Mouse (Mus musculus): ENCODE results near the gene Rbx1.
"Not testable (repeated sequence)": the region's sequence is repeated elsewhere in the genome, so short reads cannot be mapped to it uniquely, and the experiment has no call there.

Rbx1 gene

DNA sequence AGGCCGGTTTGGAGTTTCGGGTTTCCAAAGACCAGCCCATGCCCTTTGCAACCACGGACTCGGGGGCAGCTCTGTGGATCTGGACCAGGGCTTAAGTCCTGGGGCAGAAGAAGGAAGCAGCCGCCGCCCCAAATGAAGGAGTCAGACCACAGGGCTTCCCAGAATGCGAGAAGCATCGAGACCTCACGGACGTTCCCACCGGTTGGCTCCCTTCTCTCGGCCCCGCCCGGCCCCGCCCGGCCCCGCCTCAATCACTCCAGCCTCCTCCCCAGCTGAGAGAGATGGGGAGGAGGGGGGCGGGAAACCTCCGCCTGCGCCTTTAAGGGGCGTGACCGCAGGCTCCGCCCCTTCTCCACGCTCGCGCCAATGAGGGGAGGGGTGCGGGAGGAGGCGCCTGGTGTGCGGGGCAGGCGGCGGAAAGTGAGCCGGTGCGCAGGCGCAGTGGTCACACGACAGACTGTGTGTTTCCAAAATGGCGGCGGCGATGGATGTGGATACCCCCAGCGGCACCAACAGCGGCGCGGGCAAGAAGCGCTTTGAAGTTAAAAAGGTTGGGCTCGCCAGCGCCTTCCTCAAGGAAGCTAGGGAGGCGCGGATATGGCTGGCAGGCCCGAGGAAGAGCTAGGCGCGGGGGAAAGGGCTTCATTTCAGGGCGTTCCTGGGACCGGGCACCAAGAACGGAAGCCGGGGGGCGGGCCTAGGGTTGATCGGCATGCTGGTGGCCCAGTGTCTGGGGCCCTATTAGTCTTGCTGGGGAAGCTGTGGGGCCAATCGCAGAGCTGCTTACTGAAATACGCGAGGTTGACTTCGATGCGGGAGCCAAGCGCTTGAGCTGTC lies at the start of gene Rbx1:
Gene Rbx1 (plus strand): TSS at position 396 of the 837 bp plus-strand sequence.
- peak; percentile 99 for DNase-seq

GRCm38 (mm10) chr15:81416763-81417310 lies 49.3 kb upstream of the Rbx1 start:
- peak; percentile 53 to 63 for DNase-seq

DNA sequence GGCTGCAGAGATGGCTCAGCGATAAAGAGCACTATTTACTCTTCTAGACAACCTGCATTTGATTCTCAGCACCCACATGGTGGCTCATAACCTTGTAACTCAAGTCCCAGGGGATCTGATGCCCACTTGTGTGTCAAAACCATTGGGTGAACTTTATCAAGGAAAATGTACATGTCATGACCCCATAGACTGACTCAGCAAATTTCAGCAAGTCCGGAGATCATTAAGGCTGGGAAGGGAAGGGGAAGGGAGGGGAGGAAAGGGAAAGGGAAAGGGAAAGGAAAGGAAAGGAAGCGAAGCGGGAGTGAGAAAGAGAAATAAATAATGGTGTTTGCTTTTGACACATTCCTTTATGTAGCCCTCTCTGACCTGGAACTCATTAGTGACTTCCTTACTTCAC lies 48.0 kb upstream of the Rbx1 start:
- no peak for DNase-seq

DNA sequence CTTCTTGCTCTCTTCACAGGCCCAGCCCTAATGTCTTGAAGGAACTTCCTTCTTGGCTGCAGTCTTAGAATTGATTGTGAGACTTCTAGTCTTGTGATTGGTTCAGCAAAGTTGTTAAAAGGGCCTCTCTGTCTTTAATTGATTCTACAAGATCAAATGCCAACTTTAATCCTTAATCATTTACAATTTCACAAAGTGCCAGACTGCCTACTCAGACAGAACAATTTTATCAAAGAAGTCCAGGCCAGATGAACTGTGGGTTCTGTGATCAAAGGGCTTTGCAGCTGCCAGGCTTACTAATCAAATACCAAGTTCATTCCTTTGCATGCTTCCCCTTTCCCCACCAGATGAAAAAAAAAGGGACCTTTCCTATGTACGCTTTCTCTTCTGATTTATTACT lies 44.6 kb upstream of the Rbx1 start:
- no peak for DNase-seq

- DNase-seq: no peak
Measured at GRCm38 (mm10) chr15:81422156-81422681, 43.9 kb upstream of the Rbx1 start.

GRCm38 (mm10) chr15:81425311-81425710 lies 40.8 kb upstream of the Rbx1 start:
- no peak for DNase-seq

DNA sequence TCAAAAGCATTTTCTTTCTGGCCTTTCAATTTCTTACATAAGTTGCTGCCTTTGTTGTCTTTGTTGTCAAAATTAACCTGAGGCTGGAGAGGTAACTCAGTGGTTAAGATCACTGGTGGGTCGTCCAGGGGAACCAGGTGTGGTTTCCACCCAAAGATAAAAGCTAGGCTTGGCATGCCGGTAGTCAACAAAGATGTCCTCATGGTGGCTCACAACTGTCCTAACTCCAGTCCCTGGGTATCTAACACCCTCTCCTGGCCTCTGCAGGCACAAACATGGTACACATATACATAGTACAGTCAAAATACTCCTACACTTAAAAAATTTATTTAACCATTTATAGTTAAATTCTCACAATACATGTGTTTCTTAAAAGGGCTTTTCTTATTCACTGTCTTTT lies 38.1 kb upstream of the Rbx1 start:
- DNase-seq: no peak

DNA sequence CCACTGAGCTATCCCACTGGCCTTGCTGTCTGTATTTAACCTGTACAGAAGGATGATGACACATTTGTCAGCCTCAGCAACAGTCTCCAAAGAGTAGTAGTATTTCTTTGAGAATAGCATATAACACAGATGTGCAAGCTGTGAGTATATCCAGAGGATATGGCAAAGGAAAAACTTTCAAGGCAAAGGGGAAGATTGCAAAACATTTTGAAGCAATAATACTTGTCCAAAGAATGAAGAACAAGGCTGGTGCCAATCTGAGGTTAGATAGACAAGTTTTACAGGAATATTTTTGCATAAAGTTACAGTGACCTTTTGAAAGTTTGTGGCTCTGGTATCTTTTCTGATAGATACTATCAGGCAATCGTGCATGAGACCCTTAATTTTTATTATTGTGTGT lies 34.9 kb upstream of the Rbx1 start:
- no peak for DNase-seq

- no peak for DNase-seq
Measured at GRCm38 (mm10) chr15:81438345-81438744, 27.8 kb upstream of the Rbx1 start.

DNA sequence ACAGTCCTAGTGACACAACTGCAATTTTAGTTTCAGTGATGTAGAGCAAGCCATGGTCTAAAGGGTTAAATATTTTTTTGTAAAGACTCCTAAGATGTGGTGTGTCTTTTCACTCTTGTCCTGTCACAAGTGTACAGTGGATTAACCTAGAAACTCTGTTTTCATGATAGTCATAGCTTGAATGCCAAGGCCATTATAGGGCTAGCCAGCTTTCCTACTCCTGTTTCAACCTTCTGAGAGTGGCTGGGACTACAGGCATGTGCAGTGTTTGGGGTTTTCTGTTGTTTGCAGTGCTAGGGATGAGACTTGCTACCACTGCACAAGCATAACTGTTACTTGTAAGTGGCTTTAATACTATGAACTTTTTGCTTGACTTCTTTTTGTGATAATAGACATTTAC lies 26.9 kb upstream of the Rbx1 start:
- DNase-seq: no peak

GRCm38 (mm10) chr15:81448463-81448862 lies 17.6 kb upstream of the Rbx1 start:
- DNase-seq: peak in 1 of 2 experiments; percentile 18

DNA sequence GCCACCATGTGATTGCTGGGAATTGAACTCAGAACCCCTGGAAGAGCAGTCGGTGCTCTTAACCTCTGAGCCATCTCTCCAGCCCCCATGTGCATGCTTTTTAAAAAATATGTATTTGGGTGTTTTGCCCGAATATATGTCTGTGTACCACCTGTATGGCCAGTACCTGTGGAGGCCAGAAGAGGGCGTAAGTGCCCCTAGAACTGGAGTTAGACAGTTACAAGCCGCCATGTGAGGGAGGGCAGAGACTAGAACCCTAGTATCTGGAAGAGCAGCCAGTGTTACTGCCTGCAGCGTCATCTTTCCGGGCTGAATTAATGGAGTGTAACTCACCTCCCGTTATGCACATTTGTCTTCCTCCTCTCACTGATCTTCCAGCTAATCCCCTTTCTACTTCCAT lies 4.6 kb upstream of the Rbx1 start:
- DNase-seq: no peak

DNA sequence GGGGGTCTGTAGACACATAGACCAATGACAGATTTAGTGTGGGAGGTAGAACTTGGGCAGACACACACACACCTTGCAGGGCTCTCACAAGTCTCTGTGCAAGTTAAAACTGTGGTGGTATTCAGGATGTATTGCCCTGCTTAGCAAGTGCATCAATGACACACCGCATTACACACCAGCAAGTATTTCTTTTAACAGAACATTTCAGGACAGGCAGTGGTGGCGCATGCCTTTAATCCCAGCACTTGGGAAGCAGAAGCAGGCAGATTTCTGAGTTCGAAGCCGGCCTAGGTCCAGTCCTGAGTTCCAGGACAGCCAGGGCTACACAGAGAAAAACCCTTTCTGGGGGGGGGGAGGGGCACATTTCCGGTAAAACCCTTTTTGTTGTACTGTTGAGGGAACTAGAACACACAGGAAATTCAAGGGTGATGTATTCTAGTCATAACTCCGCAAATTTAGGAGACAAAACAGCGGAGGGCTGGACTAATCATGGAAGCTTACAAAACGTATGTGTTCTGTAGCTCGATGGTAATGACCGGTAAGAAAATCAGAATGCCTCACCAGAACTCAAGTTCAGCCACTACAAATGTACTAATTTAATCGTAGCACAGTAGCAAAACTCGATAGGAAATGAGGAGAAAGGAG lies 958 bp upstream of the Rbx1 start:
- peak; percentile 11 to 23 for DNase-seq

DNA sequence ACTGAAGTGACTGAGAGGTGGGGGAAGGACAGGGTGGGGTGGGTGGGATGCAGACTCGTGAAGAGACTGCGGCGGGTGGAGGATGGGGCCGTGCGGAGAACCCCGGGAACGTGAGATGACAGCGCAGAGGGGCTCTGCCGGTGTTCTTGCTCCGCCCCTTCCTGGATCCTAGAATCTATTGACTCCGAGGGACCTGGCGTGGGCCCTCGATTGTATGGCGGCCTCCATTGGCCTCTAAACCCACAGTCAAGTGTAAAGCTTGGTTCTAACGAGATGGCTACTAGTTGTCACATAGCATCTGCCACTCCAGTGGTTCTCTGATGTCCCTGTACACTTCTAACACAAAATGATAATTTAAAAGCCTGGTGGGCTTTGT lies 630 bp downstream of the Rbx1 start:
- no peak for DNase-seq

DNA sequence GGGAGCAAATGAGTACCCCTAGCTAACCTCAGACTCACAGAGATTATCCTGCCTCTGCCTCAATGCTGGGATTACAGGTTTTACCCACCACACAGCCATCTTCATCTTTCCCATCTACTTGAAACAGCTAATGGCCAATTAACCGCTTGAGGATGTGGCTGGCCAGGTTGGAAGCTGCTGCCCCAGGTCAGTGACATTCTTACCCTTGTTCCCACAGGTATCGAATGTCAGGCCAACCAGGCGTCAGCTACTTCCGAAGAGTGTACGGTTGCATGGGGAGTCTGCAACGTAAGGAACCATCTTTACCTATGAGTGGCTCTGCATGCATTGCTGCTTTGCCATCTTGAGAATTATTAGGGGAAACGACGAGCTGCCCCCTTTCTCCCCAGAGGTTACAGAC lies 4.6 kb downstream of the Rbx1 start:
- no peak for DNase-seq

GRCm38 (mm10) chr15:81472256-81472655 lies 6.2 kb downstream of the Rbx1 start:
- no peak for DNase-seq

- DNase-seq: no peak
Measured at GRCm38 (mm10) chr15:81475654-81476053, 9.6 kb downstream of the Rbx1 start.

GRCm38 (mm10) chr15:81476597-81476996 lies 10.5 kb downstream of the Rbx1 start:
- DNase-seq: no peak

GRCm38 (mm10) chr15:81479446-81480213 lies 13.5 kb downstream of the Rbx1 start:
- no peak for DNase-seq

DNA sequence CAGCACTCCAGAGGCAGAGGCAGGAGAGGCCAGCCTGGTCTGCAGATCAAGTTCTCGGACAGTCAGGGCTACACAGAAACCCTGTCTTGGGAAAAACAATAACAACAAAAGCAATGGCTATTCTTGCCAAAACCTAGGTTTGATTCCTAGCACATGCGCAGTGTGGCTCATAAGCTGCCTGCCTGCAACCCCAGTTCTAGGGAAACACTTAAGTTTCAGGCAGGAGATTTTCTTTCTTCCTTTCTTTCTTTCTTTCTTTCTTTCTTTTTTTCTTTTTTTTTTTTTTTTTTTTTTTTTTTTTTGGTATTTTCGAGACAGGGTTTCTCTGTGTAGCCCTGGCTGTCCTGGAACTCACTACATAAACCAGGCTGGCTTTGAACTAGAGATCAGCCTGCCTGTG lies 14.2 kb downstream of the Rbx1 start:
- not testable (repeated sequence) for DNase-seq

- peak; percentile 20 to 48 for DNase-seq
Measured at GRCm38 (mm10) chr15:81480977-81481379, 14.9 kb downstream of the Rbx1 start.

- no peak for DNase-seq
Measured at GRCm38 (mm10) chr15:81482966-81483365, 16.9 kb downstream of the Rbx1 start.

- no peak for DNase-seq
Measured at GRCm38 (mm10) chr15:81483691-81484090, 17.6 kb downstream of the Rbx1 start.
